ENCODE assay signal across 9 mouse cellular contexts in genomic region chr15:99093291-99094258, GRCm38 (mm10). TPM values are rescaled to one million over a fixed set of nuclear protein-coding genes. Genes with fewer than 3 reads are reported as not detected.
A peak's percentile ranks its signal among the peaks of the same experiment; 100 is the strongest.
DNase-seq lines count a peak whose midpoint lies in the region; ATAC-seq and TF ChIP-seq lines count a peak whose summit lies in the region.
"Had no signal": no experiment of that assay in that cellular context is flagged by ENCODE, and none has a peak within 500 bp of the region (broad histone marks: within the 10 kb centered on the region; RNA-seq: fewer than 3 reads in every experiment).

No protein-coding gene starts in this region.

- intact Hi-C loops in heart, postnatal 10 days (cut with DNase I), result no loop called here
- intact Hi-C loops in left cerebral cortex, postnatal 4 days (cut with DNase I), result no loop called here

- DNase-seq in testis, postnatal 14 days (ENCODE audit: low spot score), result no peak
- DNase-seq in embryo, embryonic 11 days, result peak; percentile 88
- peak; percentile 43 to 58 for DNase-seq in heart, postnatal 10 days
- peak; percentile 49 for DNase-seq in left cerebral cortex, postnatal 4 days
- DNase-seq in testis, postnatal 10 days (ENCODE audit: low spot score), result peak; percentile 64

- H3K4me3 ChIP-seq in testis, adult 2 months (ENCODE audit: control insufficient read depth, low read depth, low read length), result peak overlapping the region; percentile 67
- peak overlapping the region; percentile 89 for H3K4me3 ChIP-seq in megakaryocyte, embryonic 14.5 days (replicated peaks)
- H3K4me3 ChIP-seq: erythroblast, embryonic 14.5 days had no signal

- ATAC-seq in erythroid progenitor cell, adult 5-6 weeks (replicated peaks; ENCODE audit: low FRiP score, poor library complexity, severe bottlenecking), result no peak

- no peak; the same call in 1 of the 2 replicates for TF ChIP-seq CTCF in testis, adult 2 months (IDR thresholded peaks at IDR 0.05; ENCODE audit: control insufficient read depth, insufficient read depth, insufficient replicate concordance, low read depth, low read length)

- no peaks in the 10 kb centered on the region for H3K9me3 ChIP-seq in megakaryocyte, embryonic 14.5 days

- no peak; the same call in 1 of the 2 replicates for TF ChIP-seq POLR2A in testis, adult 2 months (IDR thresholded peaks at IDR 0.05; ENCODE audit: control insufficient read depth, low read depth, low read length)

- H3K36me3 ChIP-seq in testis, adult 2 months (ENCODE audit: control insufficient read depth, insufficient read depth, low read length), result no peaks in the 10 kb centered on the region
- H3K36me3 ChIP-seq in megakaryocyte, embryonic 14.5 days (replicated peaks; ENCODE audit: low read length), result no peaks in the 10 kb centered on the region

- H3K27ac ChIP-seq in testis, adult 2 months (ENCODE audit: control insufficient read depth, insufficient read depth, low read depth, low read length), result no peak overlapping the region

- peaks cover 25% of the 10 kb centered on the region for H3K4me1 ChIP-seq in testis, adult 2 months (ENCODE audit: control insufficient read depth, insufficient read depth, low read length)
- H3K4me1 ChIP-seq in megakaryocyte, embryonic 14.5 days, result peaks cover 60% of the 10 kb centered on the region

- H3K27me3 ChIP-seq in testis, adult 2 months (ENCODE audit: control insufficient read depth, insufficient read depth, low read length), result peaks cover 26% of the 10 kb centered on the region
- H3K27me3 ChIP-seq in megakaryocyte, embryonic 14.5 days (replicated peaks), result peaks cover 93% of the 10 kb centered on the region

RNA-seq across cellular contexts. Expression of gene Dnajc22, which starts 0.6 kb away (rescaled TPM):
- 4.1 TPM in 2 replicates for polyA plus RNA-seq in testis, adult 2 months (2012; rRNA removed)
- under 1 TPM; 0.37 to 0.98 TPM for total RNA-seq in heart, postnatal 10 days (2021)
- under 1 TPM in 1 of 2 experiments, not detected in 1; 0.30 TPM for total RNA-seq in left cerebral cortex, postnatal 4 days (2021)
- polyA plus RNA-seq in megakaryocyte, embryonic 14.5 days (2012; ENCODE audit: insufficient read depth, low replicate concordance), result not detected in 2 replicates
- not detected in 2 replicates for total RNA-seq in erythroid progenitor cell, adult 5-6 weeks (2015; ENCODE audit: low replicate concordance)
- not detected in 2 replicates for total RNA-seq in erythroid progenitor cell, adult 5-6 weeks (2017; ENCODE audit: low replicate concordance)

RNA-seq across cellular contexts. Expression of gene C1ql4, which starts 6.0 kb away (rescaled TPM):
- polyA plus RNA-seq in testis, adult 2 months (2012; rRNA removed), result 0.72 and 1.0 TPM in 2 replicates
- not detected for total RNA-seq in heart, postnatal 10 days (2021)
- total RNA-seq in left cerebral cortex, postnatal 4 days (2021), result not detected
- not detected in 2 replicates for polyA plus RNA-seq in megakaryocyte, embryonic 14.5 days (2012; ENCODE audit: insufficient read depth, low replicate concordance)
- not detected in 2 replicates for total RNA-seq in erythroid progenitor cell, adult 5-6 weeks (2015; ENCODE audit: low replicate concordance)
- not detected in 2 replicates for total RNA-seq in erythroid progenitor cell, adult 5-6 weeks (2017; ENCODE audit: low replicate concordance)
- polyA plus RNA-seq: erythroblast, embryonic 14.5 days had no signal

RNA-seq across cellular contexts. Expression of gene Troap, which starts 19.2 kb away (rescaled TPM):
- 15.2 and 17.5 TPM in 2 replicates for polyA plus RNA-seq in testis, adult 2 months (2012; rRNA removed)
- total RNA-seq in heart, postnatal 10 days (2021), result 1 to 10 TPM; 6.5 to 6.7 TPM
- 1 to 10 TPM; 4.7 to 5.8 TPM for total RNA-seq in left cerebral cortex, postnatal 4 days (2021)
- polyA plus RNA-seq in megakaryocyte, embryonic 14.5 days (2012; ENCODE audit: insufficient read depth, low replicate concordance), result 27.8 and 75.4 TPM in 2 replicates
- 152 and 157 TPM in 2 replicates for total RNA-seq in erythroid progenitor cell, adult 5-6 weeks (2015; ENCODE audit: low replicate concordance)
- total RNA-seq in erythroid progenitor cell, adult 5-6 weeks (2017; ENCODE audit: low replicate concordance), result 126 and 180 TPM in 2 replicates

RNA-seq across cellular contexts. Expression of gene Spats2, which starts 32.1 kb away (rescaled TPM):
- polyA plus RNA-seq in testis, adult 2 months (2012; rRNA removed), result 34.2 and 35.8 TPM in 2 replicates
- total RNA-seq in heart, postnatal 10 days (2021), result 10 to 100 TPM; 16.7 to 18.8 TPM
- total RNA-seq in left cerebral cortex, postnatal 4 days (2021), result 10 to 100 TPM; 39.7 to 46.0 TPM
- polyA plus RNA-seq in megakaryocyte, embryonic 14.5 days (2012; ENCODE audit: insufficient read depth, low replicate concordance), result 5.3 and 8.2 TPM in 2 replicates
- not detected in 2 replicates for total RNA-seq in erythroid progenitor cell, adult 5-6 weeks (2015; ENCODE audit: low replicate concordance)
- total RNA-seq in erythroid progenitor cell, adult 5-6 weeks (2017; ENCODE audit: low replicate concordance), result 0.51 TPM in 1 of 2 replicates, not detected in the other

RNA-seq across cellular contexts. Expression of gene Prph, which starts 38.6 kb away (rescaled TPM):
- 0.14 and 0.36 TPM in 2 replicates for polyA plus RNA-seq in testis, adult 2 months (2012; rRNA removed)
- total RNA-seq in heart, postnatal 10 days (2021), result under 1 TPM; 0.27 to 0.53 TPM
- 1 to 10 TPM; 4.0 to 5.2 TPM for total RNA-seq in left cerebral cortex, postnatal 4 days (2021)
- polyA plus RNA-seq in megakaryocyte, embryonic 14.5 days (2012; ENCODE audit: insufficient read depth, low replicate concordance), result not detected in 2 replicates
- not detected in 2 replicates for total RNA-seq in erythroid progenitor cell, adult 5-6 weeks (2015; ENCODE audit: low replicate concordance)
- not detected in 2 replicates for total RNA-seq in erythroid progenitor cell, adult 5-6 weeks (2017; ENCODE audit: low replicate concordance)
- polyA plus RNA-seq: erythroblast, embryonic 14.5 days had no signal

Comparison
In these comparisons a context has a peak if more than half of its experiments do, and no peak if none do; other contexts are left out.
1. RNA of gene Troap, which starts 19.2 kb away (total RNA-seq): 126 to 180 TPM in erythroid progenitor cell, adult 5-6 weeks; 6.5 to 6.7 TPM in heart, postnatal 10 days and 4.7 to 5.8 TPM in left cerebral cortex, postnatal 4 days; every median in the first group is over 10 times any median in the second.